Mouse (Mus musculus): ENCODE results near the gene Col13a1. TPM values are rescaled to one million over a fixed set of nuclear protein-coding genes. Genes with fewer than 3 reads are reported as not detected.

Gene Col13a1
- polyA plus RNA-seq, 1 experiment from 2014 or later: 20.6 TPM

DNA sequence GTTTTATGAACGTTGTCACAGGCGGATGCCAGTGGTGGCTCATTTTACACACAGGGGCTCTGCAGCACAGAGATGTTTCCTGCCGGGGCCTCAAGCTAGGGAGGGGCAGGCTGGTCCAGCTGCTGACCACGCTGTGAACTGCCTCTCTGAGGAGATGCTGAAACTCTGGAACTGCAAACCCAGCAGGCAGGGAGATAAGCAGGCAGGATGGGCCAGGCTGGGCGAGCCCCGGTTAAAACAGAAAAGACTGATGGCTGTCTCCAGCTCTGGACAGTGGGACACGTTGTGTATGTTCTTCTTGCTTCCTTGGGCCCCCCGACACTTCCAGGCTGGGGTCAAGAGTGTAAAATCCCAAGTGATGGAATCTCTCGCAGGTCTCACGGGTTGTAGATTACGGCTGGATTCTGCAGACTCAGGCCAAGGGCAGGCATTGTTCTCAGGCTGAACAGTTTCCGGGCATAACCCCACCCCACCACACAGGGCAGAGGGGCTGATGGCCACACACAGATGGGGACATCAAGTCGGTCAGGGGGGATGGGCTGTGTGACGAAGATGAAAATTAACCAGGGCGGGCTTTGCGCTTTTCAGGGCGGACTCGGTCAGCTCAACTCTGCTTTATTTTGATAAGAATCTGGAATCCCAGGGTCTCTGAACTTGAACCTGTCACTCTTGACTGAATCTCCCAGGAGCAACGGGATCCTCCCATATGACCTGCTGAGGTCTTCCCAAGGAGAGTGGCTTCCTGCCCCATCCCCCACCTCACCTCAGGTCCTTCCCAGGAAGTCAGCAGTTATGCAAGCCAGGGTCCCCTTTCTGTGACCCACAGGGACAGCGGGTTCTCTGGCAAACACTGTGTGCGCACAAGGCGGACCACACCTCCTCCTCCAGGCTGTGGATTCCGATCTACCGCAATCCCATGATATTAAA is 49.9 kb downstream of the Col13a1 start:
- peak overlapping the region; percentile 54 for H3K4me2 ChIP-seq
- H3K27ac ChIP-seq (ENCODE audit: poor library complexity, severe bottlenecking): peak overlapping the region; percentile 46
- ATAC-seq (ENCODE audit: insufficient number of reproducible peaks, low FRiP score): peak; percentile 89
- H3K9me3 ChIP-seq (replicated peaks): 0 out of 2 replicates have a peak, but pooled peaks cover 4% of the 10 kb centered on the region
- 3% methylated on average over 24 of the region's 24 CpGs for WGBS
- H3K27me3 ChIP-seq (replicated peaks): no peaks in the 10 kb centered on the region
- peak overlapping the region; percentile 24; the same call in 1 of the 2 replicates for H3K9ac ChIP-seq
- no peaks in the 10 kb centered on the region for H3K36me3 ChIP-seq
- H3K4me3 ChIP-seq: peak overlapping the region; percentile 10; the same call in 1 of the 2 replicates
- H3K4me1 ChIP-seq (replicated peaks): peaks cover 66% of the 10 kb centered on the region

DNA sequence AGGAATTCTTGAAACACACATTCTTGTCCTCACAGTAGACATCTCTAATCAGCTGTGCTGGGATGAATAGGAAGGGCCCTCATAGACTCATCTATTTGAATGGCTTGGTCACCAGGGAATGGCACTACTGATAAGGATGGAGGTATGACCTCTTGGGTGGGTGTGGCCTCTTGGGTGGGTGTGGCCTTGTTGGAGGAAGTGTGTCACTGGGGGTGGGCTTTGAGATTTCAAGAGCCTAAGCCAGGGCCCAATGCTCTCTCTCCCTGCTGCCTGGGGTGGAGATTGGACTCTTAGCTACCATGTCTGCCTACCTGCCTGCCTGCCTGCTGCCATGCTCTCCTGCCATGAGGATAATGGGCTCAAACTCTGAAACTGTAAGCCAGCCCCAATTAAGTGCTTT is 53.2 kb downstream of the Col13a1 start:
- no peak overlapping the region for H3K4me3 ChIP-seq
- H3K4me2 ChIP-seq: no peak overlapping the region
- H3K9me3 ChIP-seq (replicated peaks): no peaks in the 10 kb centered on the region
- peaks cover 77% of the 10 kb centered on the region for H3K4me1 ChIP-seq (replicated peaks)
- H3K9ac ChIP-seq: no peak overlapping the region
- no peak for ATAC-seq (ENCODE audit: insufficient number of reproducible peaks, low FRiP score)
- no peak overlapping the region for H3K27ac ChIP-seq (ENCODE audit: poor library complexity, severe bottlenecking)
- no peaks in the 10 kb centered on the region for H3K27me3 ChIP-seq (replicated peaks)
- H3K36me3 ChIP-seq: no peaks in the 10 kb centered on the region

DNA sequence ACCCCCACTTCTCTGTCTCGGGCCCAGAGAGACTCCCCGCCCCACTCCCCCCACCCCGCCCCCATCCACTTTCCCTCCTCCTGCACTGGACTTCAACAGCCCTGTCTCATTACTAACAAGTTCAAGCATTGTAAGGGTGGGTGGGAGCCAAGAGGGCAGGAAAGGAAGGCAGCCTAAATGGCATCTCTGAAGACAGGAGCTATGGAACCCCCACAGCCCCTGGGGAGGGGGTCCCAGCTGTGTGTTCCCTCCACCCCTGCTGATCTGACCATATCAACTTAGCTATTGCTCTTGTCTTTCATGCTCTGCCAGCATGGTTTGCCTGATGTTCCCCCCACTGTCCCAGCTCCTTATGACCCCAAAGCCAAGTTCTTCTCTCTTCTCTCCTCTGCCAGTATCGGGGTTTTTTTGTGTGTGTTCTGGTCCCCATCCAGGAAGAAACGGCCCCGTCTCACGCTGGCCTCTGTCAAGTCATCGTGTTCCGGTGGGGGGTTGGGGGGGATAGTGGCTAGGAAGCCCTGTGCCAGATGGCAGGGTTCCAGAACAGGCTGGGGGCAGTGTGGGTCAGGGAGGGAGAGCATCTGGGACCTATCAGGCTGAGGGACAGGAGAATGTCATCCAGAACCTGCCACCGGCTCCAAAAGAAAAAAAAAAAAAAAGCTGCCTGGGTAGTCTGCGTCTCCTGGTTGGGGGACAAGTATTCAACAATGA is 58.1 kb downstream of the Col13a1 start:
- H3K27me3 ChIP-seq (replicated peaks): no peaks in the 10 kb centered on the region
- ATAC-seq (ENCODE audit: insufficient number of reproducible peaks, low FRiP score): peak; percentile 82
- peak overlapping the region; percentile 91 for H3K27ac ChIP-seq (ENCODE audit: poor library complexity, severe bottlenecking)
- peaks cover 50% of the 10 kb centered on the region for H3K4me1 ChIP-seq (replicated peaks)
- no peak overlapping the region for H3K9ac ChIP-seq
- 6% methylated on average over 9 of the region's 11 CpGs for WGBS
- H3K4me3 ChIP-seq: no peak overlapping the region
- H3K4me2 ChIP-seq: peak overlapping the region; percentile 54
- H3K9me3 ChIP-seq (replicated peaks): peaks cover 16% of the 10 kb centered on the region
- H3K36me3 ChIP-seq: peaks cover 10% of the 10 kb centered on the region

DNA sequence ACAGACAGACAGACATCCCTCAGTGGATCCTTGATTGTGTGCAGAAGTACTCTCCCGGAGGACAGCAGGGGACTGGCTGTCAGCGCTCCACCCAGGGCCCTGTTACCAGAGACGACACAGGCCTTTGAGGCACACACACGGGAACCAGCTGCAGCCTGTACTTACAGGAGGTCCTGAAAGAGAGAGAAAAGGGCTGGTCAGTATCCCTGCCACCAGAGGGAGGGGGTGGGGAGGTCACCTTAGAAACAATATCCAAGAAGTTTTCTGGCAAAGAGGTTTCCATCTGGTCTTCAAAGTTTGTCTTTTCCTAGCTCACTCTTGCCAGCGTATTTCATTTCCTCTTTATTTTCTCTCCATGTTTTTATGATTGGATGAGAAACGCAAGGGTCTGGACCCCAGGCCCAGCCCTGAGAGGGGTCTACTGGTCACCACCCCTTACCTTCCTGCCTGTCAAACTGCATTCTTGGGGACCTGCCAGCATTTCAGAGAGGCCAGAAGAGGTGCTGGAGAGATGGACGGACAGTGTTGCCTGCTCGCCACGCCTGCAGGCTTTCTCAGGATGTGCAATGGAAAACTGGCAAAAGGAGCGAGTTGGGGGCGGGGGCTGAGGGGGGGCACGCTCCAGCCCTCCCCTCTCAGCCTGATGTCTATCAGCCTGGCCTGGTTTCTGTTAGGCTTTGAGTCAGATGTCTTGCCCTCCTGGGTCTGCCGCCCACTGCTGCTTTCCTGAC is 58.8 kb downstream of the Col13a1 start:
- Histone ChIP-seq H3K9me3 (replicated peaks) (peaks cover 24% of the 10 kb centered on the region), H3K27ac (ENCODE audit: poor library complexity, severe bottlenecking) (peak overlapping the region; percentile 91), H3K4me3 (no peak overlapping the region), H3K4me2 (peak overlapping the region; percentile 54), H3K36me3 (peaks cover 10% of the 10 kb centered on the region), H3K4me1 (replicated peaks) (peaks cover 45% of the 10 kb centered on the region), H3K27me3 (replicated peaks) (no peaks in the 10 kb centered on the region), H3K9ac (peak overlapping the region; percentile 57)
- 10% methylated on average over 13 of the region's 13 CpGs for WGBS
- peak; percentile 74 for ATAC-seq (ENCODE audit: insufficient number of reproducible peaks, low FRiP score)

DNA sequence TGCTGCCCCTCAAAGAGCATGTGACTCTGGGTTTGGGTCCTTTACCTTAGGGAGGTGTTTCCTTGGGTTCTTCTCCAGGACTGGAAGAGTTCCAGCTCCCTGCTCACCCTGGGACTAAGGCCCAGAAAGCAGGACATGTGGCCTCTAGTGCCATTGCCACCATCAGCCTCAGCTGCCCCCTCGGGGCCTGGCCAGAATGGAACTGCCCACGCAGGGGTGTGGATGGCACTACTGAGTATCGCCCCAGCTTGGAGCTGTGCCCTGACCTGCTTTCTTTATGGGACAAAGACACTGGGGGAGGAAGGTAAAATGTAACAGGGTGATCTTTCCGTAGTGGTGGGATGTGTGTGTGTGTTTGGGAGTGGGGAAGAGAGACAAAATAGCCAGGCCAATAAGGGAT is 59.4 kb downstream of the Col13a1 start:
- no peaks in the 10 kb centered on the region for H3K27me3 ChIP-seq (replicated peaks)
- H3K36me3 ChIP-seq: peaks cover 10% of the 10 kb centered on the region
- ATAC-seq (ENCODE audit: insufficient number of reproducible peaks, low FRiP score): no peak
- no peak overlapping the region for H3K4me3 ChIP-seq
- WGBS: 75% methylated on average over 4 of the region's 4 CpGs
- peak overlapping the region; percentile 54 for H3K4me2 ChIP-seq
- peak overlapping the region; percentile 91 for H3K27ac ChIP-seq (ENCODE audit: poor library complexity, severe bottlenecking)
- peaks cover 29% of the 10 kb centered on the region for H3K9me3 ChIP-seq (replicated peaks)
- peaks cover 45% of the 10 kb centered on the region for H3K4me1 ChIP-seq (replicated peaks)
- peak overlapping the region; percentile 57 for H3K9ac ChIP-seq

DNA sequence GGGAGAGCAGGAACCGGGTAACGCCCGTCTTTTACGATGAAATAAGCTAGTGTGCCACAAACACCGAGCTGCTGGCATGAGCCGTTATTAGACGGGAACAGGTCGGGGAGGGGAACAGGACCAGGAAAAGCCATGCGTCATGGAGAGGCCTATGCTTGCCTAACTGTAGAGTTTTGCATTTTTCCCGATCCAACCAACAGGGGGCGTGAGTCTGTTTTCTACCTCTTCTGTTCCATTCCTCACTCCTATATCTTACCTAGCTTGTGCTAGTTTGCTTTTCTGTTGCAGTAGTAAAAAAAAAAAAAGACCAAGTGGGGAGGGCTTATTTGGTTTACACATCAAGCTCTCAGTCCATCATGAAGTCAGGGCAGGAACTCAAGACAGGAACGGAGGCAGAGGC is 61.8 kb downstream of the Col13a1 start:
- Histone ChIP-seq H3K9me3 (replicated peaks) (peaks cover 29% of the 10 kb centered on the region), H3K9ac (no peak overlapping the region), H3K27ac (ENCODE audit: poor library complexity, severe bottlenecking) (no peak overlapping the region), H3K4me3 (no peak overlapping the region), H3K36me3 (peaks cover 10% of the 10 kb centered on the region), H3K27me3 (replicated peaks) (no peaks in the 10 kb centered on the region), H3K4me2 (no peak overlapping the region), H3K4me1 (replicated peaks) (peaks cover 33% of the 10 kb centered on the region)
- 89% methylated on average over 12 of the region's 12 CpGs for WGBS
- no peak for ATAC-seq (ENCODE audit: insufficient number of reproducible peaks, low FRiP score)

DNA sequence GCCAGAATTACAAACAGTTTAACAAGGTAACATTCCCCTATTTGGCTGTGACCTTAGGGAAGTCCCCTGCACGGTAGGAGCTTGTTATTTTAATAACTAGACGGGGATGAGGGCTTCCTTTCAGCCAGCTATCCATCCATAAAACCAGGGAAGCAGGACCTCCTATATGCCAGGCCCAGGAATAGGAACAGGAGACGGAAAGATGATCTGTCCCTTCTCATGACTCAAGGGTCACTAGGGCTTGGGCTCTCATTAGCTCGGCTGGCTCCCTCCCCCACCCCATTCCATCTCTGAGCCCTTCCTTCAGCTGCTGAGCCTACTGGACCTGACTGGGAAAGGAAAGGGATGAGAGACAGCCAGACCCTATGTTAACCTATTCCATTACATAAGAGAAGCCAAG is 67.1 kb downstream of the Col13a1 start:
- Histone ChIP-seq H3K27me3 (replicated peaks) (no peaks in the 10 kb centered on the region), H3K9ac (no peak overlapping the region), H3K4me1 (replicated peaks) (peaks cover 3% of the 10 kb centered on the region), H3K4me3 (no peak overlapping the region), H3K36me3 (peaks cover 14% of the 10 kb centered on the region), H3K27ac (ENCODE audit: poor library complexity, severe bottlenecking) (no peak overlapping the region), H3K4me2 (no peak overlapping the region), H3K9me3 (replicated peaks) (peaks cover 19% of the 10 kb centered on the region)
- WGBS: 48% methylated on average over 4 of the region's 4 CpGs
- no peak for ATAC-seq (ENCODE audit: insufficient number of reproducible peaks, low FRiP score)

DNA sequence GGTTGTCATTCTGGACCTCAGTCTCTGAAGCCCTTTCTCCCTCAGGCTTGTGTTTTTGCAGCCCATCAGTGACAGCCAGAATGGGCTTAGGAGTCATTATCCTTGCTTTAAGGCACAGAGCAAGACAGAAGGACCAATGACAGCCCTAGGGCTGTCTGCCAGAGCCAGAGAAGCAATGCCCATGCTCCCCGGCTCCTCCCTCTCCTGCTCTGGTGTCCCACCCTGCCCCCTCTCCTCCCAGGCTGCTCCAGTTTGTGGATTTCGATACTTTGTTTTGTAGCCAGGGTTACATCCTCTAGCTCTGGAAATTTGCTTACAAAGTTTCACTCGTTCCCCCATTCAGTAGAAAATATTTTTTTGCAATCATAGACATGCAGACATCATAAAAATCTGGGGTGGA is 69.9 kb downstream of the Col13a1 start:
- Histone ChIP-seq H3K9ac (no peak overlapping the region), H3K9me3 (replicated peaks) (no peaks in the 10 kb centered on the region; the same call in 1 of the 2 replicates), H3K36me3 (peaks cover 14% of the 10 kb centered on the region), H3K27me3 (replicated peaks) (no peaks in the 10 kb centered on the region), H3K27ac (ENCODE audit: poor library complexity, severe bottlenecking) (no peak overlapping the region), H3K4me3 (no peak overlapping the region), H3K4me2 (no peak overlapping the region), H3K4me1 (replicated peaks) (peaks cover 16% of the 10 kb centered on the region)
- ATAC-seq (ENCODE audit: insufficient number of reproducible peaks, low FRiP score): no peak
- 72% methylated on average over 3 of the region's 3 CpGs for WGBS

DNA sequence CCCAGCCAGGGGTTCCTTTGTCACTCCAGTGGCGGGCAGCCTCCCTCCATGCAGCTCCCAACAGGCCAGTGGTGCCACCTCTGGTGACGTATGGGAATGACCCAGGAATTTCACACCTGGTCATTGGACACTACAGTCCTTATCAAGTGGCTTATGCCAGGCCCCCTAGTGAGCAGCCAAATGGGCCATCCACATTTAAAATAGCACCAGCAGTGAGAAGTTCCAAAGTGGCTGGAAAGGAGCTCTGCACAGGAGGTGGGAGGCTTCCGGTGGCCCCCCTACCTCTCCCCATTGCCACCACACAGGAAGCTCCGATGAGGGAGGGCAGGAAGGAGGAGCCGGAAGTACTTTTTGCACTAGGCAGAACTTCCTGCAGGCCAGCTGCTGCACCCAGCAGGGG is 72.7 kb downstream of the Col13a1 start:
- Histone ChIP-seq H3K4me3 (no peak overlapping the region), H3K27ac (ENCODE audit: poor library complexity, severe bottlenecking) (no peak overlapping the region), H3K4me2 (peak overlapping the region; percentile 23; the same call in 1 of the 2 replicates), H3K4me1 (replicated peaks) (peaks cover 25% of the 10 kb centered on the region), H3K27me3 (replicated peaks) (no peaks in the 10 kb centered on the region), H3K36me3 (peaks cover 14% of the 10 kb centered on the region), H3K9ac (no peak overlapping the region), H3K9me3 (replicated peaks) (no peaks in the 10 kb centered on the region; the same call in 1 of the 2 replicates)
- 16% methylated on average over 5 of the region's 5 CpGs for WGBS
- ATAC-seq (ENCODE audit: insufficient number of reproducible peaks, low FRiP score): peak; percentile 66

DNA sequence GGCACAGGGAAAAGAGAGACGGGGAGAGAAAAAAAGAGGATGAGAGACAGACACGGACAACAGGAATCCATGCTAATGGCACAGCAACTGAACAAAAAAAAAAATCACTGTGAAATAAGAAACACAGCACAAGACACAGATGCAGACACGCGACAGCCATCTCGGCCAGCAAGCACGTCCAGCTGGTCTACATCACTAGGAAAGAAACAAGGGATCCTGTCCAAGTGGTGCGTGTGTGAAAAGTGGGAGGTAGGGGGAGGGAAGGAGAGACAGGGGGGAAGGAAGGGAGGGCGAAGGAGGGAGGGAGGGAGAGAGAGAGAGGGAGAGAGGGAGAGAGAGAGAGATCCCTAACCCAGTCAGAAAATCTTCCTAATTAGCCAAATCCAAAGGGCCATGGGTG is 73.6 kb downstream of the Col13a1 start:
- H3K4me2 ChIP-seq: no peak overlapping the region
- no peak overlapping the region for H3K4me3 ChIP-seq
- no peaks in the 10 kb centered on the region for H3K27me3 ChIP-seq (replicated peaks)
- peaks cover 25% of the 10 kb centered on the region for H3K4me1 ChIP-seq (replicated peaks)
- no peak overlapping the region for H3K9ac ChIP-seq
- no peak overlapping the region for H3K27ac ChIP-seq (ENCODE audit: poor library complexity, severe bottlenecking)
- no peak for ATAC-seq (ENCODE audit: insufficient number of reproducible peaks, low FRiP score)
- H3K9me3 ChIP-seq (replicated peaks): no peaks in the 10 kb centered on the region; the same call in 1 of the 2 replicates
- WGBS: 40% methylated on average over 8 of the region's 8 CpGs
- H3K36me3 ChIP-seq: peaks cover 18% of the 10 kb centered on the region
